Mouse (Mus musculus): ENCODE measurements around the gene Cttnbp2. TPM values are rescaled to one million over a fixed set of nuclear protein-coding genes. Genes with fewer than 3 reads are reported as not detected.

Gene Cttnbp2
- polyA plus RNA-seq, 1 experiment from 2014 or later = 42.6 TPM

DNA sequence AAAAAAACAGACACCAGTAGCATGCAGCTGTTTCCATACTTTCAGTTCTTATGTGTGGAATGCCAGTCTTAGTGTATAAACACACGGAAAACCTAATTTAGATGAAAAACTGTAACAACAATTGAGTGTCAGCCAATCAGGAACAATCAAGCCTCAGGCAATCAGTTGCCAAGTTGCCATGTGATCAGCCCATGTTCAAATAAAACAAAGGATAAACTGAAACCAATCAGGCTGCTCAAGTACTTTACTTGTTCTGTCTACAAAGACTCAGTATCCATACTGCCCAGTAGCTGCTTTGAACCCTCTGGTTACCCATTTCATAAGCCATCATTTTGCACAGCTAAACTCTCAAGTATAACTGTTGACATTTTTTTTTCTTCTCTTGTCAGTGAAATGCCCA, 21.7 kb downstream of the Cttnbp2 start:
- Histone ChIP-seq H3K4me3 (no peak overlapping the region), H3K4me1 (replicated peaks) (0 out of 2 replicates have a peak, but pooled peaks cover 7% of the 10 kb centered on the region), H3K9me3 (no peaks in the 10 kb centered on the region), H3K36me3 (peaks cover 12% of the 10 kb centered on the region; the same call in 1 of the 2 replicates), H3K27ac (replicated peaks) (no peak overlapping the region), H3K9ac (no peak overlapping the region), H3K4me2 (no peak overlapping the region), H3K27me3 (no peaks in the 10 kb centered on the region)
- 58% methylated on average over 1 of the region's 1 CpGs for WGBS
- ATAC-seq (ENCODE audit: low read depth) = peak; percentile 51; the same call in 1 of the 2 replicates

DNA sequence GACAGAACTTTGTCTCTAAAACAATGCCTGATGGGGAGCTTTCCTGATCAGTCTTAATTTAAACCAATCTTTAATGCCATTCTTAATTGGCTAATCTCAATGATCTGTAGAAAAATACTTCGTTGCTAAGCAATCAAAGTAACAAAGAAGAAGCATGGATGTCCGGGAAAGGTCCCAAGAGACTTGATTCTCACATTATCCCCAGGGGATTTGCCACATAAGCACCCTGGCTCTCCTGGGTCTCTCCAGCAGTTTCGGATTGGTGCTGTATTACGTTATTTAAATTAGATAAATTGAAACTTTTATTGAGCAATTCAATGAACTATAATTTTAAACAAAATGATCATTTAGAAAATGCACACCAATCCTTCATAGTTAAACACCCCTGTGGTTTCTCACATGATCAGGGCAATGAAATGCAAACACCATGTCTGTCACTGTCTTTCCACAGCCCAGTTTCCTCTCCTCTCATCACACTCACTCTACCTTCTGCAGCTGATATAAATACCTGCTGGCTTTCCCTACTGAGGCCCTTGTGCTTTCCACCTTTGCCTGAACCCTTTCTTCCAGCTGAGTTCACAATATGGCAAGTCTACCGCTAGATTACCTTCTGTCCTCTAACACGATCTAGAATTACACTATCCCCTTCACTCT, 22.3 kb downstream of the Cttnbp2 start:
- 58% methylated on average over 6 of the region's 6 CpGs for WGBS
- H3K4me1 ChIP-seq (replicated peaks) = 0 out of 2 replicates have a peak, but pooled peaks cover 7% of the 10 kb centered on the region
- no peaks in the 10 kb centered on the region for H3K27me3 ChIP-seq
- H3K4me3 ChIP-seq = no peak overlapping the region
- peaks cover 12% of the 10 kb centered on the region; the same call in 1 of the 2 replicates for H3K36me3 ChIP-seq
- ATAC-seq (ENCODE audit: low read depth) = peak; percentile 75
- no peak overlapping the region for H3K9ac ChIP-seq
- no peak overlapping the region; the same call in 1 of the 2 replicates for H3K27ac ChIP-seq (replicated peaks)
- H3K4me2 ChIP-seq = no peak overlapping the region
- H3K9me3 ChIP-seq = no peaks in the 10 kb centered on the region

DNA sequence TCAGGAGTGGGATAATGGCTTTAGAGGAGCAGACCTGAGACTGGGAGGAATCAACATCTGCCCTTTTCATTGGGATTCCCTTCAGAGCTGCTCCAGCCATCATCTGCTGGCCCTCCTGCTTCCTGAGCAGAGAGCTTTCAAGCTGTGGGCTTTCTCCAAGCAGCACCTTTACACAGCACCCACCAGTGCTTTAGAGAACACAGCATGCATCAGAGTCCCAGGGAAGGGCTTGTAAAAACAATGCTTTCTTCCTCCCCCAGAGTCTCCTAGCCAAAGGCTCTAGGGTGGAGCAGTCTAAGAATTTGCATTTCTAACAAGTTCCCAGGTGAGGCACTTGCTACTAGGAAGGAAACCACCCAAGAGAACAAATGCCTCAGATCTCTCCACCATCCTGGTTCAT, 29.6 kb downstream of the Cttnbp2 start:
- Histone ChIP-seq H3K27ac (replicated peaks) (no peak overlapping the region), H3K27me3 (no peaks in the 10 kb centered on the region), H3K9me3 (no peaks in the 10 kb centered on the region), H3K9ac (no peak overlapping the region), H3K4me1 (replicated peaks) (0 out of 2 replicates have a peak, but pooled peaks cover 4% of the 10 kb centered on the region), H3K36me3 (peaks cover 26% of the 10 kb centered on the region), H3K4me3 (no peak overlapping the region), H3K4me2 (no peak overlapping the region)
- ATAC-seq (ENCODE audit: low read depth) = no peak

DNA sequence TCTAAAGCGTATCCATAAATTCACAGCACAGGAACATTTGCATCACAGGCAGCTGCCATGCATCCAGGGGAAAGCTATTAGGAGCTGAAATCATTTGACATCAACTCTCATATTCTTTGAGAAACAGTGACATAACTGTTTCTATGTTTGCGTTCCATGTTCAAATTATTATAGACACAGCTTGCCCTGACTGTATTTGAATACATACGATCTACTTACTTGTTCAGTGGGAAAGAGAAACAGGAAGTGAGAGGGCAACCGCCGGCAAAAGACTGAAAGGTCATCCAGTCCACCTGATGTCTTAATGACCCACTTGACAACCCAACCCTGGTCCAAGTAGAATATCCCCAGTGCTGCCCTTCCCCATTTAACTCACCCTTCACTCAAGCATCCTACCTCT, 30.6 kb downstream of the Cttnbp2 start:
- Histone ChIP-seq H3K27ac (replicated peaks) (no peak overlapping the region), H3K9ac (no peak overlapping the region), H3K36me3 (peaks cover 23% of the 10 kb centered on the region), H3K27me3 (no peaks in the 10 kb centered on the region), H3K4me3 (no peak overlapping the region), H3K9me3 (no peaks in the 10 kb centered on the region), H3K4me2 (no peak overlapping the region), H3K4me1 (replicated peaks) (0 out of 2 replicates have a peak, but pooled peaks cover 4% of the 10 kb centered on the region)
- ATAC-seq (ENCODE audit: low read depth) = no peak
- WGBS = 82% methylated on average over 5 of the region's 5 CpGs

DNA sequence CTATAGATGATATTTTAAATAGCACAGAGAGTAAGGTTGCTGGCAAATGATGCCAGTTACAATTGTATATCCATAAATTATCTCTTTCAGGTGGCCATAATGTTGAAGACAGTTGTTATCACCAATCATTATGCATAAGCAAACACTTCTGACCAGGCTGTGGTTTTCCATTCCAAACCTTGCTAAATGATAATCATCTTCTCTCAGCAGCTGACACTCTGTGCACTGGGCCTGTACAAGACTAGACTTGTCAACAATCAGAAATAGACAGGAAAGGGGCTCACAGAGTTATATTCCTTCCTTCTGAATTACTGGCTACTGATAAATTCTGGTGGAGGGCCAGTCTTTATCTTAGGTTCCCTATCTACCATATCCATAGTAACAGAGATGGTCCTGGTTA, 32.1 kb downstream of the Cttnbp2 start:
- no peaks in the 10 kb centered on the region for H3K9me3 ChIP-seq
- no peak overlapping the region for H3K9ac ChIP-seq
- H3K4me3 ChIP-seq = no peak overlapping the region
- no peak overlapping the region for H3K4me2 ChIP-seq
- ATAC-seq (ENCODE audit: low read depth) = no peak
- H3K36me3 ChIP-seq = peaks cover 26% of the 10 kb centered on the region
- H3K27ac ChIP-seq (replicated peaks) = no peak overlapping the region
- 0 out of 2 replicates have a peak, but pooled peaks cover 4% of the 10 kb centered on the region for H3K4me1 ChIP-seq (replicated peaks)
- H3K27me3 ChIP-seq = no peaks in the 10 kb centered on the region

DNA sequence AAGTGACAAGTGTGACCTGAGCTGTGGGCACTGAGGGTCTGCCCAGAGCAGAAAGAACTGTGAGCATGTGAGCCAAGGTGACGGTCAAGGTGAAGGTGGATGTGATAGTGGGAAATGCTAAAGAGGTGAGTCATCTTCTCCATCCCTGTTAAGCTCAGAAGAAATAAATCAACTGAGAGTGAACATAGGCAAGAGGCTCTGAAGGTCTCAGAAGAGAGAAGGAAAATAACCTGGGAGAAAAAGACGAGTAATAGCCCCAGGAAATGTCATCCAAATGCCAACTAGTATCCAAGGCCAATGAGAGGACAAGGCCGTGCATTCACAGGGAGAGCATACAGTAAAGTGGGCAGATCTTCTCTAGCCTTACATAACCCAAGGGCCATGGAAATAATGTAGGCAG, 32.9 kb downstream of the Cttnbp2 start:
- no peak for ATAC-seq (ENCODE audit: low read depth)
- 89% methylated on average over 3 of the region's 3 CpGs for WGBS
- no peak overlapping the region for H3K4me3 ChIP-seq
- H3K9me3 ChIP-seq = no peaks in the 10 kb centered on the region
- peaks cover 24% of the 10 kb centered on the region for H3K36me3 ChIP-seq
- H3K4me2 ChIP-seq = no peak overlapping the region
- no peaks in the 10 kb centered on the region for H3K27me3 ChIP-seq
- no peak overlapping the region for H3K9ac ChIP-seq
- no peak overlapping the region for H3K27ac ChIP-seq (replicated peaks)
- 0 out of 2 replicates have a peak, but pooled peaks cover 4% of the 10 kb centered on the region for H3K4me1 ChIP-seq (replicated peaks)

DNA sequence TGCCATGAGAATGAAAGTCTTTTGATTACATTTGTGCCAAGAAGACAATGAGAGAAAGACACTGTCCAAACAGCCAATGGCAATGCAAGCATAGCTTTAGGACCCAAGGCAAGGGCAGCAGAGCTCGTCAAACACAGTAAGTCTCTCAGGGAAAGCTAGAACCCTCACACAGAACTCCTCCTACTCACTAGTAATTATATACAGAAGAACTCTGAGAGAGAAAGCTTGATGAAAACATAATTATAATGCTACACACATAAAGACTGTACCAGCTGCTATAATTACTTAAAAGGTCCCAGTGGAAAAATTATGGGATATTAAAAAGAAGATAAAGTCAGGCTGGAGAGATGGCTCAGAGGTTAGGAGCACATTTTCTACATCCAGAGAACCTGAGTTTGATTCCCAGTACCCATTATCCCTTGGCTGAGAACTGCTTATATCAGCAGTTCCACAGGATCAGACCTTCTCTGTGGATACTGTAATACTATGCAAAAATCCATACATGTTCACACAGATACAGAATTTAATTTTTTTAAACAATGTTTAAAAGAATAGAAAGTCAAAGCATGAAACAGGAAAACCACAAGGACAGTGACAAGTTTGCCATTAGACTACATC, 37.2 kb downstream of the Cttnbp2 start:
- H3K4me3 ChIP-seq = no peak overlapping the region
- no peaks in the 10 kb centered on the region for H3K27me3 ChIP-seq
- no peak overlapping the region for H3K9ac ChIP-seq
- peak overlapping the region; percentile 49; the same call in 1 of the 2 replicates for H3K27ac ChIP-seq (replicated peaks)
- peak; percentile 79 for ATAC-seq (ENCODE audit: low read depth)
- H3K9me3 ChIP-seq = no peaks in the 10 kb centered on the region
- H3K4me1 ChIP-seq (replicated peaks) = no peaks in the 10 kb centered on the region
- peaks cover 14% of the 10 kb centered on the region for H3K36me3 ChIP-seq
- H3K4me2 ChIP-seq = no peak overlapping the region
- 32% methylated on average over 1 of the region's 1 CpGs for WGBS

DNA sequence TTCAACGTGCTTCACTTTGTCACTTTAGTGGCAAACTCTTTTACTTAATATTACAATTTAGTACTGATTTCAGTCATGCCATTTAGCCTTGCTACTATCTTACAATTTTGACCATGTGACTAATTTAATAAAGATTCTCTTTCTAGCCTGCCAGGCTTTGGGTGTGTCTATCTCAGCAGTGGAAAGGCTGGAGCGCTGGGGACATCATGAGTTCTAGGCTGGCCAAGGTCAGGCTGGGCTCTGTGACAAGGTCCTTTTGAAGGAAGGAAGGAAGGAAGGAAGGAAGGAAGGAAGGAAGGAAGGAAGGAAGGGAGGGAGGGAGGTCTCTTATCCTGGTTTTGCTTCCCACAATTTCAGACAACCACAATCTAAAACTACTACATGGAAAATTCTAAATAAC, 39.7 kb downstream of the Cttnbp2 start:
- Histone ChIP-seq H3K36me3 (0 out of 2 replicates have a peak, but pooled peaks cover 3% of the 10 kb centered on the region), H3K27me3 (no peaks in the 10 kb centered on the region), H3K4me3 (no peak overlapping the region), H3K9ac (no peak overlapping the region), H3K4me1 (replicated peaks) (peaks cover 4% of the 10 kb centered on the region; the same call in 1 of the 2 replicates), H3K27ac (replicated peaks) (no peak overlapping the region), H3K9me3 (no peaks in the 10 kb centered on the region), H3K4me2 (no peak overlapping the region)
- ATAC-seq (ENCODE audit: low read depth) = no peak
- WGBS = 88% methylated on average over 2 of the region's 2 CpGs

DNA sequence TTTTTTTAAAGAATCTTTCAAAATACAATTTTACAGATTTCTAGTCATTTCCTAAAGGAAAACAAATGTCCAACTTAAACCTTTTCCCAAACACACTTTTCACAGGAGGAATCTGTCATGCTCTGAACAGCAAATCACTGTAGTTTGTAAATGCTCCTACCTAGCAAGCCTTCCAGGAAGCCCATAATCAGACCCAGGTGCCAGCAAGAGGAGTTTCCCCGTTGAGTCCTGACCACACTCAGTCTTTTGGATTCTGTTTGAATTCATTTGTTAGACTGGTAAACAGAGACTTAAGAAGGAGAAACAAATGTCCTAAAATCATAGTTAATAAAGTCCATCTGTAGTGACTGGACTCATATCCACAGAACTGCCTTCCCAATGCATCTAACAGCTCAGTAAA, 40.1 kb downstream of the Cttnbp2 start:
- Histone ChIP-seq H3K9me3 (no peaks in the 10 kb centered on the region), H3K4me3 (no peak overlapping the region), H3K27ac (replicated peaks) (no peak overlapping the region), H3K36me3 (0 out of 2 replicates have a peak, but pooled peaks cover 3% of the 10 kb centered on the region), H3K27me3 (no peaks in the 10 kb centered on the region), H3K4me1 (replicated peaks) (peaks cover 8% of the 10 kb centered on the region; the same call in 1 of the 2 replicates), H3K4me2 (no peak overlapping the region), H3K9ac (no peak overlapping the region)
- ATAC-seq (ENCODE audit: low read depth) = no peak
- WGBS = 63% methylated on average over 1 of the region's 1 CpGs

DNA sequence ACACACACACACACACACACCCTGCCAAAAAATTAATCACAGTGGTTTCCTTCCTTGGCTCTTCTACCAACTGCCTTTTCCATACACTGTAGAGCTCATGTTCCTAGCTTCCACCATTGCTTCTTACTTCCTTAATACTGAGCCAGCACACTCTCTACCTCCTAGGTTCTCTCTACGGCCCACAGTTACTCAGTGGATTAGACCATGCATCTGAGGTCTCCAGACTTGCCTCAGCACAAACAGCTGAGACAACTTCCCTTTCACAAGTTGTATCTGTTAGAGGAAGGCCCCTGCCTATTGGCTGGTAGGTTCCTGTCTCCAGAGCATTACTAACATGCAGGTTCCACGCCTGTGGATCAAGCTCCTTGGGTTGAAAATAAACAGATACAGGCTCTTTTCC, 45.4 kb downstream of the Cttnbp2 start:
- Histone ChIP-seq H3K4me1 (replicated peaks) (peaks cover 40% of the 10 kb centered on the region), H3K9me3 (no peaks in the 10 kb centered on the region), H3K27ac (replicated peaks) (no peak overlapping the region), H3K4me3 (no peak overlapping the region), H3K27me3 (no peaks in the 10 kb centered on the region), H3K36me3 (no peaks in the 10 kb centered on the region), H3K9ac (no peak overlapping the region), H3K4me2 (no peak overlapping the region)
- 70% methylated on average over 2 of the region's 2 CpGs for WGBS
- ATAC-seq (ENCODE audit: low read depth) = no peak

DNA sequence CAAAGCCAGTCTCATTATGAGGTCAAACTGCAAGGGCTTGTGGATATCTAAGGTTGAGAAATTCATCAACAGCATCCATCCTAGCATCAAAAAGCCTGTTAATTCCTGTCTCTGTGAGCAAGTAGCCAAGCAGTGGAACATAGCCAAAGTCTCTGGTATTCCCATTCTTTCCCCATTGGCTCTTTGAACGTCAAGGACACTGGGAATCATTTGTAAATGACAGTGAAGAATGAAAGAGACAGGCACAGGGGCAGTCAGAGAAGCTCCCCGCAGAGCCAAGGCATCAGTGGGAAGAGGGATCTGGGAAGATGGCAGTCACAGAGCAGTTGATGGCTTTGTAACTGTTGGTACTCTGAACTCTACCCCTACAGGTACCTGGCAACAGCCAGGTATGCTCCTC, 46.9 kb downstream of the Cttnbp2 start:
- Histone ChIP-seq H3K27me3 (no peaks in the 10 kb centered on the region), H3K9ac (no peak overlapping the region), H3K4me3 (no peak overlapping the region), H3K4me1 (replicated peaks) (peaks cover 40% of the 10 kb centered on the region), H3K36me3 (no peaks in the 10 kb centered on the region), H3K27ac (replicated peaks) (no peak overlapping the region), H3K4me2 (no peak overlapping the region), H3K9me3 (no peaks in the 10 kb centered on the region)
- WGBS = 36% methylated on average over 2 of the region's 2 CpGs
- ATAC-seq (ENCODE audit: low read depth) = no peak

DNA sequence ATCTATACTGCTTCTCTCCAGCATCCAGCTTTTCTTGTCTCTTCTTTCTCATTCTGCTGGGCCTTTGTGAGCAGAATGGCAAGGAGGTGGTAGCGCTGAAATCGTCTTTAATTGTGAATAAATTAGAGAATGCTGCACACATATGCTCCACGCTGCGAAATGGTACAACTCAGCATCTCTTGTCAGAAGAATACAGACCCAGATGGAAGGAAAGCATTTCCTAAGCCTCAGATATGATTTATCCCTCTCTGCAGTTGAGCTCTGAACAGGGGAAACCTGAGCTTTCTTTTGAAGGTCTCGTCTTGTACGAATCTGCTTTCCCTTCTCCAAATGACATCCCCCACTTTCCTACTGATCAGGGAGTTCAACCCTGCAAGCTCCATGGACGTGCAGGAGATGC, 48.4 kb downstream of the Cttnbp2 start:
- ATAC-seq (ENCODE audit: low read depth) = no peak
- no peak overlapping the region for H3K4me2 ChIP-seq
- no peaks in the 10 kb centered on the region for H3K9me3 ChIP-seq
- H3K36me3 ChIP-seq = no peaks in the 10 kb centered on the region
- WGBS = 66% methylated on average over 7 of the region's 7 CpGs
- H3K4me3 ChIP-seq = no peak overlapping the region
- H3K9ac ChIP-seq = no peak overlapping the region
- no peaks in the 10 kb centered on the region for H3K27me3 ChIP-seq
- H3K4me1 ChIP-seq (replicated peaks) = peaks cover 40% of the 10 kb centered on the region
- H3K27ac ChIP-seq (replicated peaks) = peak overlapping the region; percentile 54; the same call in 1 of the 2 replicates
